Mouse (Mus musculus): ENCODE measurements around the gene Clps.

DNA sequence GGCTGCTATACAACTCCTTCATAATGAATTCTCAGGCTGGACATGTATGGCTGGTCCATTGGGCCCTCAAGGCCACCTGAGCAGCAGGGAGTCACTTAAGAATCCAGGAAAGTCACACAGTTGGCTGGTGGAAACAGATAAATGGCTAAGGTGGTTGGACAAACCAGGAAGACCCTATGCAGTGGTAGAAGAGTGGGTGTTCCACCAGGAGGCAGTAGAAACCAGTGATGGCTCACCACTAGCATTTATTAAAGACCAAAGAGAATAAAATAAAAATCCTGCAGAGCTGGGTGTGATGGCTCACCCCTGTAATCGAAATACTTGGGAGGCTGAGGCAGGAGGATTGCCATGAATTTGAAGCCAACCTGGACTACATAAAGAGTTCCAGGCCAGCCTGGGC, 13.6 kb downstream of the Clps start:
- TF ChIP-seq POLR2A (IDR thresholded peaks at IDR 0.05; ENCODE audit: control insufficient read depth, low read depth, low read length) (no peak), CTCF (IDR thresholded peaks at IDR 0.05; ENCODE audit: control insufficient read depth, insufficient read depth, insufficient replicate concordance, low read depth, low read length) (no peak)

Data from testis, adult 2 months (tissue).